ENCODE assay signal across 19 mouse cellular contexts in the genomic region with DNA sequence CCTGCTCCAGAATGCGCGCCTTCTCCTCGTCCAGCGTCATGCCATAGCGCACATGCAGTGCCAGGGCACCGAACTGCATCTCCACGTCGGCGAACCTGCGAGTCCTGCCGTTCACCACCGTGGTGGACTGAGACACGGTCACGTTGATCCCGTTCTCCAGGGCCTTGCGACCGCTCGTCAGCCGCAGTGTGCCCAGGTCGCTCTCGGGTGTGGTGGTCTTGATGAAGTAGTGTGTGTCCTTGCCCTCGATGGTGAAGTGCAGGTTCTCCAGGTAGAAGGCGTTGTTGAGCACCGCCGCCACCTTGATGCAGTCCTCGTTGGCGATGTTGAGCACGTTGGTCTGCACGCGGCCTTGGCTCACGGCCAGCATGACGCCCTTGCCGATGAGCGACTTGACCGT.
"Had no signal": no experiment of that assay in that cellular context is flagged by ENCODE, and none has a peak within 500 bp of the region (broad histone marks: within the 10 kb centered on the region; RNA-seq: fewer than 3 reads in every experiment).

No protein-coding gene starts in this region.

- H3K4me3 ChIP-seq: limb, embryonic 12.5 days; neural tube, embryonic 13.5 days had no signal

- H3K27me3 ChIP-seq: neural tube, embryonic 13.5 days had no signal

- ATAC-seq: midbrain, embryonic 16.5 days had no signal

- DNase-seq: kidney, adult 11 months; kidney, adult 9 months; kidney, postnatal 36 days; layer of hippocampus, adult 9-11 months; layer of hippocampus, postnatal 36 days; liver; lung, adult 18-20 months; lung, postnatal 36 days; retina, postnatal 1 day; right cerebral cortex, postnatal 25 days; thymus, adult 2 months; thymus, postnatal 36 days had no signal

- H3K9ac ChIP-seq: limb, embryonic 12.5 days; liver, embryonic 14.5 days; neural tube, embryonic 13.5 days had no signal

- H3K9me3 ChIP-seq: neural tube, embryonic 13.5 days had no signal

- H3K4me2 ChIP-seq: limb, embryonic 12.5 days; midbrain, embryonic 11.5 days; neural tube, embryonic 13.5 days had no signal

- H3K27ac ChIP-seq: kidney, postnatal 0 days; limb, embryonic 12.5 days; liver, embryonic 14.5 days; neural tube, embryonic 13.5 days; stomach, postnatal 0 days had no signal
